32 mouse cellular contexts compared by ENCODE assay signal in the genomic region with DNA sequence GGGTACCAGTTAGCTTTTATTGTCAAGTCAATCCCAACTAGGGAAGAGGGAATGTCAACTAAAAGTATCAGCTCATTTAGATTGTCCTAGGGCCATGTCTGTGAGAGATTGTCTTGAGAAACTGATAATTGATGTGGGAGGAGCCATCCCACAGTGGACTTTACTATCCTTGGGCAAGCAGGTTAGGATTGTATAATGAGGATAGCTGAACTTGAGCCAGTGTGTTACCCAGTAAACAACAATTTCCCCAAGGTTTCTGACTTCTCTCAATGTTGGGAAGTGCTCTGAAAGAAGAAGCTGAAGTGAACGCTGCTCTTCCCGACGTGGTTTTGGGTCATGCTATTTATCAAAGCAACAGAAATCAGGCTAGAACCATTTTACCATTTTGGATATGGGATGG.
"Had no signal": no experiment of that assay in that cellular context is flagged by ENCODE, and none has a peak within 500 bp of the region (broad histone marks: within the 10 kb centered on the region; RNA-seq: fewer than 3 reads in every experiment).

No protein-coding gene starts in this region.

- H3K36me3 ChIP-seq: limb, embryonic 10.5 days; limb, embryonic 12.5 days; limb, embryonic 15.5 days; liver, embryonic 12.5 days; liver, embryonic 13.5 days; liver, embryonic 15.5 days; lung, embryonic 15.5 days; midbrain, embryonic 10.5 days; midbrain, embryonic 12.5 days; midbrain, embryonic 13.5 days; midbrain, embryonic 15.5 days; neural tube, embryonic 12.5 days had no signal

- H3K4me1 ChIP-seq: limb, embryonic 10.5 days; limb, embryonic 12.5 days; liver, embryonic 12.5 days; liver, embryonic 13.5 days; liver, embryonic 15.5 days; lung, embryonic 15.5 days; megakaryocyte, embryonic 14.5 days; midbrain, embryonic 10.5 days; midbrain, embryonic 12.5 days; midbrain, embryonic 13.5 days; midbrain, embryonic 15.5 days; neural tube, embryonic 12.5 days had no signal

- DNase-seq: left cerebral cortex, postnatal 4 days; liver; liver, embryonic 13.5 days; liver, postnatal 0 days; lung, adult 18-20 months; lung, adult 2 months; lung, embryonic 14.5 days; lung, postnatal 10 days; lung, postnatal 14 days; lung, postnatal 36 days; lung, postnatal 4 days; midbrain, embryonic 14.5 days had no signal

- ATAC-seq: liver, embryonic 12.5 days; liver, postnatal 0 days; lung, postnatal 0 days; midbrain, embryonic 13.5 days; midbrain, embryonic 15.5 days; midbrain, embryonic 16.5 days had no signal

- H3K4me2 ChIP-seq: limb, embryonic 12.5 days; limb, embryonic 13.5 days; limb, embryonic 15.5 days; liver, embryonic 11.5 days; liver, embryonic 12.5 days; liver, embryonic 13.5 days; liver, embryonic 15.5 days; lung, embryonic 14.5 days; lung, embryonic 15.5 days; midbrain, embryonic 11.5 days; midbrain, embryonic 12.5 days; midbrain, embryonic 13.5 days; midbrain, embryonic 15.5 days; neural tube, embryonic 12.5 days had no signal

- H3K9me3 ChIP-seq: limb, embryonic 10.5 days; limb, embryonic 12.5 days; limb, embryonic 13.5 days; limb, embryonic 15.5 days; liver, embryonic 12.5 days; liver, embryonic 13.5 days; liver, embryonic 15.5 days; lung, embryonic 15.5 days; megakaryocyte, embryonic 14.5 days; midbrain, embryonic 10.5 days; midbrain, embryonic 12.5 days; midbrain, embryonic 13.5 days; midbrain, embryonic 15.5 days; neural tube, embryonic 12.5 days had no signal

- H3K27me3 ChIP-seq: limb, embryonic 12.5 days; limb, embryonic 13.5 days; limb, embryonic 15.5 days; liver, embryonic 12.5 days; liver, embryonic 13.5 days; liver, embryonic 15.5 days; lung, embryonic 15.5 days; megakaryocyte, embryonic 14.5 days; midbrain, embryonic 12.5 days; midbrain, embryonic 13.5 days; midbrain, embryonic 15.5 days; neural tube, embryonic 12.5 days had no signal

- H3K4me3 ChIP-seq: limb, embryonic 10.5 days; limb, embryonic 12.5 days; limb, embryonic 13.5 days; limb, embryonic 15.5 days; liver, embryonic 12.5 days; liver, embryonic 13.5 days; liver, embryonic 15.5 days; lung, embryonic 15.5 days; megakaryocyte, embryonic 14.5 days; midbrain, embryonic 10.5 days; midbrain, embryonic 12.5 days; midbrain, embryonic 13.5 days; midbrain, embryonic 15.5 days; myocyte; neural tube, embryonic 12.5 days had no signal

- H3K27ac ChIP-seq: limb, embryonic 10.5 days; limb, embryonic 12.5 days; limb, embryonic 13.5 days; limb, embryonic 15.5 days; liver, embryonic 12.5 days; liver, embryonic 13.5 days; liver, embryonic 14.5 days; liver, embryonic 15.5 days; lung, embryonic 15.5 days; macrophage; midbrain, embryonic 10.5 days; midbrain, embryonic 12.5 days; midbrain, embryonic 13.5 days; midbrain, embryonic 15.5 days; neural tube, embryonic 12.5 days had no signal

- H3K9ac ChIP-seq: limb, embryonic 12.5 days; limb, embryonic 13.5 days; limb, embryonic 15.5 days; liver, embryonic 12.5 days; liver, embryonic 13.5 days; liver, embryonic 14.5 days; liver, embryonic 15.5 days; liver, postnatal 0 days; lung, embryonic 14.5 days; lung, embryonic 15.5 days; midbrain, embryonic 12.5 days; midbrain, embryonic 13.5 days; midbrain, embryonic 15.5 days; neural tube, embryonic 12.5 days had no signal
